Mouse (Mus musculus) cerebellum, adult 2 months (tissue): ENCODE measurements at regions not wholly inside any gene's neighbourhood (a gene's known extent, or its start where the extent isn't known, plus 50 kb on each side); places are given as distances from the start of the nearest gene placed in this dataset.

Experiments used
- CTCF ChIP-seq: fragments of 200-500 bp; IDR thresholded peaks from 2 replicates; pipeline ENCODE4 v1.5.1; 2011; ENCODE audit warnings: low read depth, mild to moderate bottlenecking, control low read depth, low read length, moderate library complexity, borderline replicate concordance; ENCODE audit not compliant: insufficient read depth
- POLR2A ChIP-seq: fragments of 200-500 bp; IDR thresholded peaks from 2 replicates; pipeline ENCODE4 v1.6.1; 2011; ENCODE audit warnings: low read length, control low read depth, borderline replicate concordance; ENCODE audit not compliant: insufficient read depth

DNA sequence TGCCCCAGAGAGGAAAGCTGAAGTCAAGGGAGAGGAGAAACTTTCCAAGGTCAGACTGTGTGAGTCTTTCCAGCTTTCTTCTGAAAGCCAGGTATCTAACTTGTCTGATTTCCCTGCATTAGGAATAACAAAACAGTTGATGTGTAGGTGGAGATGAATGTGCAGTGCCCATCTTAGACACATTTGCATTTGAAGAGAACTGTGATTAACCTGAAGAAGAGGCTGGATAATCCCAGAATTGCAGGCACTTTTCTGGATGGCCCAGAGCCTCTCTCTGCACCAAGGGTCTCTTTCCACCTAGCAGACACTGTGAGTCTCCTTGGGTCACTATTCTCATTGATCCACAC, 517.4 kb downstream of the Cdk5rap2 start:
- no peak for TF ChIP-seq POLR2A
- TF ChIP-seq CTCF: no peak
